Mouse (Mus musculus) midbrain, embryonic 14.5 days (tissue): ENCODE data around the gene Tubb1. TPM values are rescaled to one million over a fixed set of nuclear protein-coding genes. Genes with fewer than 3 reads are reported as not detected.

ENCODE experiments used
- ATAC-seq: fragments of 200-750 bp; cut with Nextera tagmentation; 2 replicates; pipeline ENCODE4 v1.8.0; 2017; ENCODE audit warnings: moderate number of reproducible peaks, moderate library complexity; ENCODE audit not compliant: low FRiP score, low TSS enrichment
- DNase-seq: peaks from one replicate; pipeline ENCODE4 v3.0.0-alpha.2; 2015
- H3K27ac ChIP-seq: fragments of 300-500 bp; sonication (generic); replicated peaks from 2 replicates; pipeline ENCODE4 v1.5.1; 2014; ENCODE audit warnings: mild to moderate bottlenecking, low read depth, low read length, moderate library complexity
- H3K27me3 ChIP-seq: fragments of 300-500 bp; sonication (generic); 2 replicates; pipeline ENCODE4 v1.6.1; 2014; ENCODE audit warnings: low read length, control low read depth, mixed read lengths; ENCODE audit not compliant: control insufficient read depth, insufficient read depth
- H3K36me3 ChIP-seq: fragments of 300-500 bp; sonication (generic); 2 replicates; pipeline ENCODE4 v1.6.1; 2014; ENCODE audit warnings: low read length, control low read depth; ENCODE audit not compliant: control insufficient read depth, insufficient read depth
- H3K4me1 ChIP-seq: fragments of 300-500 bp; sonication (generic); 2 replicates; pipeline ENCODE4 v1.6.1; 2014; ENCODE audit warnings: mild to moderate bottlenecking, antibody characterized with exemption, low read length, control low read depth; ENCODE audit not compliant: control insufficient read depth, insufficient read depth
- H3K4me2 ChIP-seq: fragments of 300-500 bp; sonication (generic); 2 replicates; pipeline ENCODE4 v1.6.1; 2014; ENCODE audit warnings: mild to moderate bottlenecking, low read length, moderate library complexity
- H3K4me3 ChIP-seq: fragments of 300-500 bp; sonication (generic); replicated peaks from 2 replicates; pipeline ENCODE4 v1.5.1; 2014; ENCODE audit warnings: low read depth, low read length
- H3K9ac ChIP-seq: fragments of 300-500 bp; sonication (generic); replicated peaks from 2 replicates; pipeline ENCODE4 v1.6.1; 2014; ENCODE audit warnings: mild to moderate bottlenecking, low read length, moderate library complexity
- H3K9me3 ChIP-seq: fragments of 300-500 bp; sonication (generic); 2 replicates; pipeline ENCODE4 v1.6.1; 2016; ENCODE audit warnings: low read length, control low read depth, mixed read lengths; ENCODE audit not compliant: control insufficient read depth
- WGBS: fragments of 180-500 bp; shearing (Covaris S2); extraction: QIAGEN DNeasy Blood & Tissue Kit; methylation state at CpG from one replicate; pipeline ENCODE4 v1.1.7; 2014; 5-methylcytosine and 5-hydroxymethylcytosine counted together
- polyA plus RNA-seq: library from polyadenylated mRNA; unstranded; fragments of >200 nt; fragmentation: Nextera tagmentation; extraction: Ambion mirVana; gene quantifications from 2 replicates; pipeline ENCODE4 v1.2.1, GENCODE M21; 2014

The Tubb1 gene
- polyA plus RNA-seq, 1 experiment from 2014 or later = 0.45 TPM

- H3K27me3 ChIP-seq = no peaks in the 10 kb centered on the region
- 40% methylated on average over 5 of the region's 5 CpGs for WGBS
- no peak overlapping the region for H3K4me3 ChIP-seq
- DNase-seq (peak; percentile 29), ATAC-seq (no peak)
- H3K9ac ChIP-seq = no peak overlapping the region
- no peaks in the 10 kb centered on the region for H3K9me3 ChIP-seq
- peak overlapping the region; percentile 26; the same call in 1 of the 2 replicates for H3K27ac ChIP-seq
- no peaks in the 10 kb centered on the region for H3K36me3 ChIP-seq
- peaks cover 10% of the 10 kb centered on the region; the same call in 1 of the 2 replicates for H3K4me1 ChIP-seq
- H3K4me2 ChIP-seq = no peak overlapping the region
Measured at GRCm38 (mm10) chr2:174502321-174502720, 51.8 kb downstream of the Tubb1 start.

GRCm38 (mm10) chr2:174502831-174503460, 52.5 kb downstream of the Tubb1 start:
- no peak overlapping the region for H3K4me3 ChIP-seq
- no peaks in the 10 kb centered on the region for H3K27me3 ChIP-seq
- no peak overlapping the region for H3K27ac ChIP-seq
- peaks cover 10% of the 10 kb centered on the region; the same call in 1 of the 2 replicates for H3K4me1 ChIP-seq
- H3K9ac ChIP-seq = no peak overlapping the region
- DNase-seq (peak; percentile 25), ATAC-seq (no peak)
- 70% methylated on average over 25 of the region's 25 CpGs for WGBS
- H3K9me3 ChIP-seq = no peaks in the 10 kb centered on the region
- no peak overlapping the region for H3K4me2 ChIP-seq
- H3K36me3 ChIP-seq = no peaks in the 10 kb centered on the region

Other genes with a start within 250 kb of the Tubb1 start
- gene Gnas, start 166.4 kb upstream of the Tubb1 start, polyA plus RNA-seq = 1,446 and 1,495 TPM in 2 replicates
- gene Gm20721, start 104.0 kb upstream of the Tubb1 start, polyA plus RNA-seq = 6.4 and 7.5 TPM in 2 replicates
- gene Nelfcd, start 34.9 kb upstream of the Tubb1 start, polyA plus RNA-seq = 107 and 121 TPM in 2 replicates
- 46.9 and 73.8 TPM in 2 replicates for gene Ctsz, start 11.7 kb upstream of the Tubb1 start, polyA plus RNA-seq
- 771 and 1,008 TPM in 2 replicates for gene Atp5e, start 13.4 kb downstream of the Tubb1 start, polyA plus RNA-seq
- gene Prelid3b, start 22.4 kb downstream of the Tubb1 start, polyA plus RNA-seq = 98.4 and 110 TPM in 2 replicates
- gene Zfp831, start 192.8 kb downstream of the Tubb1 start, polyA plus RNA-seq = not detected in 2 replicates